Mouse (Mus musculus) granulocyte monocyte progenitor cell, adult 5-6 weeks (primary cell): ENCODE data around the gene Adam17. TPM values are rescaled to one million over a fixed set of nuclear protein-coding genes. Genes with fewer than 3 reads are reported as not detected.
A peak's percentile ranks its signal among the peaks of the same experiment; 100 is the strongest.

ENCODE experiments used
- ATAC-seq: replicated peaks from 2 replicates; pipeline ENCODE4 v1.8.0; 2016; ENCODE audit warnings: mild to moderate bottlenecking, moderate TSS enrichment, inconsistent platforms; ENCODE audit not compliant: poor library complexity, severe bottlenecking
- total RNA-seq, 2 experiments: library from RNA; stranded (forward) in 1 of 2; stranded (reverse) in 1 of 2; fragments of 200-712, 200-1000 nt in 1 of 2; fragments of >200 nt in 1 of 2; fragmentation: Nextera tagmentation in 1 of 2; gene quantifications; 2 replicates each; pipeline ENCODE4 v1.2.3; 2014 to 2017

Gene Adam17
- total RNA-seq (2014; fragmentation: Nextera tagmentation) (40.7 and 44.9 TPM in 2 replicates), total RNA-seq (2017) (52.1 and 54.9 TPM in 2 replicates)

GRCm38 (mm10) chr12:21373100-21373819, at the start of gene Adam17:
TSS of gene Adam17 (minus strand) at chr12:21373632.
- peak; percentile 80 for ATAC-seq

- no peak for ATAC-seq
Observed at GRCm38 (mm10) chr12:21418621-21419131, 45.2 kb upstream of the Adam17 start.

GRCm38 (mm10) chr12:21418083-21418482, 44.7 kb upstream of the Adam17 start:
- no peak for ATAC-seq

- peak; percentile 85 for ATAC-seq
Observed at GRCm38 (mm10) chr12:21417100-21418070, 44.0 kb upstream of the Adam17 start, which contains the start of gene Ywhaq. TSS of gene Ywhaq (minus strand) at chr12:21417637.

- ATAC-seq: no peak
Observed at GRCm38 (mm10) chr12:21416506-21416905, 43.1 kb upstream of the Adam17 start.

GRCm38 (mm10) chr12:21410620-21411019, 37.2 kb upstream of the Adam17 start:
- no peak for ATAC-seq

GRCm38 (mm10) chr12:21409651-21410050, 36.2 kb upstream of the Adam17 start:
- no peak for ATAC-seq

GRCm38 (mm10) chr12:21408789-21409367, 35.4 kb upstream of the Adam17 start:
- ATAC-seq: no peak

- no peak for ATAC-seq
Observed at GRCm38 (mm10) chr12:21402771-21403170, 29.3 kb upstream of the Adam17 start.

- peak; percentile 59 for ATAC-seq
Observed at GRCm38 (mm10) chr12:21386201-21386600, 12.8 kb upstream of the Adam17 start.

- peak; percentile 81 for ATAC-seq
Observed at GRCm38 (mm10) chr12:21378765-21379346, 5.4 kb upstream of the Adam17 start.

- no peak for ATAC-seq
Observed at GRCm38 (mm10) chr12:21375376-21376157, 2.1 kb upstream of the Adam17 start.

GRCm38 (mm10) chr12:21373820-21374475, 516 bp upstream of the Adam17 start:
- ATAC-seq: peak; percentile 29

- ATAC-seq: peak; percentile 31
Observed at GRCm38 (mm10) chr12:21370035-21370611, 3.3 kb downstream of the Adam17 start.

GRCm38 (mm10) chr12:21369087-21369410, 4.4 kb downstream of the Adam17 start:
- peak; percentile 58 for ATAC-seq

- peak; percentile 0; the same call in 1 of the 2 replicates for ATAC-seq
Observed at GRCm38 (mm10) chr12:21368376-21369086, 4.9 kb downstream of the Adam17 start.

GRCm38 (mm10) chr12:21364624-21365435, 8.6 kb downstream of the Adam17 start:
- ATAC-seq: no peak
